Mouse (Mus musculus): ENCODE measurements around the gene Col6a3. TPM values are rescaled to one million over a fixed set of nuclear protein-coding genes. Genes with fewer than 3 reads are reported as not detected.

Gene Col6a3
- polyA plus RNA-seq, 1 experiment, result 18.2 TPM

GRCm38 (mm10) chr1:90801067-90801466, 42.7 kb downstream of the Col6a3 start:
- 57% methylated on average over 13 of the region's 13 CpGs for whole genome bisulfite sequencing
- DNase-seq (ENCODE audit: low read depth, low spot score), result no peak

DNA sequence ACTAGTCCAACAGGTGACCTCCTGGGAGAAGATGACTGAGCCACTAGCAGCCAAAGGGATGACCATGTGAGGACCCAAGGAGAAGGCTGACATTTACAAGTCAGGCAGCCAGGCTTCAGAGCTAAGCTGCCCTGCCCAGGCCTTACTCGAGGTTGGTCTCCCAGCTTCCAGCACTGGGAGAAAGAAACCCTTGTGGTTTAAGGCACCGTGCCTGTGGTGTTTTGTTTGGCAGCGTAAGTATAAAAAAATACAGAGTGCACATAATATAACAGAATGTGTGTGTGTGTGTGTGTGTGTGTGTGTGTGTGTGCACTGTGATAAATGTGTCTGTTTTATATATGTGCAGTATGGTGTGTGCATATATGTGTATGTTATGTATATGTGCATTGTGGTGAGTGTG, 43.3 kb downstream of the Col6a3 start:
- no peak for DNase-seq (ENCODE audit: low read depth, low spot score)
- WGBS, result 78% methylated on average over 3 of the region's 3 CpGs

GRCm38 (mm10) chr1:90797276-90797891, 46.4 kb downstream of the Col6a3 start:
- DNase-seq (ENCODE audit: low read depth, low spot score), result no peak
- WGBS, result 65% methylated on average over 6 of the region's 6 CpGs

GRCm38 (mm10) chr1:90793368-90793767, 50.4 kb downstream of the Col6a3 start:
- 88% methylated on average over 4 of the region's 4 CpGs for WGBS

DNA sequence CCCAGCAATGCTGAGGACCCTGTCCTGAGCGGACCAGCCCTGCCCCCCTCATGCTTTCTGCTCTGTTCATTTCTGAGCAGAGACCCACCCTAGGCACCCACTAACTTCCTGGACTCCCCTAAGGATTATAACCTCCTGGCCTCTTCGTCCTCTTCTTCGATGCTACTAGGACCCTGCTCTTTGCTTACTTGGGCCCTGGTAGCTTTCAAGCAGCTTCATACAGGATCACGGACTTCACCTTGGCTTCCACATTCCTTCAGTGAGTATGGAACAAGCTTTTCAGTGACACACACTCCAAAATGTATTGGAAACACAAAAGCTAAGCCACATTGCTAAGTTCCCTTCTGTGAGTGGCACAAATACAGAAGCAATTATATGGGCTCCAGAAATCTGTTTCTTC, 52.8 kb downstream of the Col6a3 start:
- DNase-seq (ENCODE audit: low read depth, low spot score), result no peak
- 93% methylated on average over 4 of the region's 4 CpGs for WGBS

More at GRCm38 (mm10) chr1:90793368-90793767, 50.4 kb downstream of the Col6a3 start:
- no peak for DNase-seq (ENCODE audit: low read depth, low spot score)

- WGBS, result 80% methylated on average over 6 of the region's 6 CpGs
- DNase-seq (ENCODE audit: low read depth, low spot score), result no peak
Observed at GRCm38 (mm10) chr1:90789506-90789905, 54.3 kb downstream of the Col6a3 start.

DNA sequence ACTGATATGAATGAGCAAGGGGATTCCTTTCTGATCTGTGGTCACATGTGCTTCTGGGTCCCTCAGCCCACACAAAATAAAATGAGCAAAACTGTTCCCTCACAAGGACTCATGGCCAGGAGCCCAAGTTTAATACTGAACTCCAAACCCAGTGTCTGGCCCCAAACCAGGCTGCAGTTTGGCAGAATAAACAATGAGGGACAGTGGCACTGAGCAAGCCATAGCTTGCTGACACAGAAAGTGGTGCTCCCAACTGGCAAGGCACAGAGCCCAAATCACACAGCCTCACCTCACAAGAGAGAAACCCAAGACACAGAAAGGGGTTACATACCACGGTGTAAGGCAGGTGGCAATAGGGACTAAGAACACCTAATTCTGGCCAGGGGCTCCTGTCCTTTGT, 63.3 kb downstream of the Col6a3 start:
- WGBS, result 76% methylated on average over 1 of the region's 1 CpGs
- DNase-seq (ENCODE audit: low read depth, low spot score), result no peak

DNA sequence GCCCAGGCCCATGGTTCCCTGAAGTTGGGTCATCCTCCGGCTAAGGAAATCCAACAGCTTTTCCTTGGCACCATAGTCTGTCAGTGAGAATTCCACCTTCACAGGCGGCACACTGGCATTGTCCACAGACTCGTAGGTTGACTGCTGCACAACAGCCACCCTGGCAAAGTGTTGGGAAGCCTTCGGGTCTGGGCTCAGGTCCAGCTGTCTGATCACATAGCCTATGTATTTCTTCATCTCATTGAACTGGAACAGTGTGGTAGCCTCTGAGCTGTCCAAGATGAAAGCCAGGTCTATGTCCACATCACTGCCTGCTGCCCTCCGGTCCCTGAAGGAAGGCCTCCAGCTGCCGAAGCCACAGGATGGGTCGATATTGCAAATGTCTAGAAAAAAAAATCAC, 64.7 kb downstream of the Col6a3 start:
- no peak for DNase-seq (ENCODE audit: low read depth, low spot score)
- 87% methylated on average over 7 of the region's 7 CpGs for WGBS

GRCm38 (mm10) chr1:90775477-90776241, 68.1 kb downstream of the Col6a3 start:
- WGBS, result 21% methylated on average over 10 of the region's 10 CpGs
- no peak for DNase-seq (ENCODE audit: low read depth, low spot score)

DNA sequence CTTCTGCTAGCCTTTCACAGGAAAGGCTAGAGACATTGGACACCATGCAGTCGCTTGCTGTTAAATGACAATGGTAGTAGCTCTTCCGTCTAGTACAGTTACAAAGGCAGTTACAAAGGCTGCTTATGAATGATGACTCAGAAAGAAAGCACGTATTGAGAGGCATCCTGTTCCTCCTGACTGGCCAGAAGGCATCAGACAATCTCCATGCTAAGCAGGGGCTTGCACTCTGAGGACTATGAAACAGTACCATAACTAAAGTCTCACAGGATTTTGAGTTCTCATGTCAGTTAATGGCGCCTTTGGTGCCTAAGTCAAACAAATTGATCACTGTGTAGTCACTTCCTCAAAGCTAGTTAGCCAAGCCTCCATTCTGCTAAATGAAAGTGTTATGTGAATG, 72.6 kb downstream of the Col6a3 start:
- no peak for DNase-seq (ENCODE audit: low read depth, low spot score)
- WGBS, result 68% methylated on average over 4 of the region's 4 CpGs

GRCm38 (mm10) chr1:90770027-90770426, 73.7 kb downstream of the Col6a3 start:
- 59% methylated on average over 7 of the region's 7 CpGs for WGBS
- no peak for DNase-seq (ENCODE audit: low read depth, low spot score)

DNA sequence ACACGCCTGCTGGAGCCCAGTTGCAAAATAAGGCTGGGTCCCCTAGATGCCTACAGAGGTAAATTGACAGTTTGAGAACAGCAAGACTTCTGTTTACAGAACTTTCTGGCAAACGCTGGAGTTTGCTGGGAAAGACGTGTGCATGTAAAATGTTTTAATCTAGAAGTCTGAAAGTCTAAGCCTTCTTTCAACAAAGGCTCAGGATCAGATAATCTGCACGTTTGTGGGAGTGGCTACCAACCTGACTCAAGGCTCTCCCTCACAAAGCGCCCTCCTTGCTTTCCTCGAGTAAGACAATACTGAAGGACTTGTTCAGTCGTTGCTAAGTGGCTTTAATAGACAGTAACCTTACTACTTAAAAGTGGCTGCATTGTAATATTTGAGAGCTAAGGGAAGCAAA, 74.5 kb downstream of the Col6a3 start:
- DNase-seq (ENCODE audit: low read depth, low spot score), result no peak
- WGBS, result 30% methylated on average over 7 of the region's 7 CpGs

GRCm38 (mm10) chr1:90758091-90758673, 85.6 kb downstream of the Col6a3 start:
- no peak for DNase-seq (ENCODE audit: low read depth, low spot score)
- WGBS, result 68% methylated on average over 4 of the region's 4 CpGs

- WGBS, result 46% methylated on average over 17 of the region's 17 CpGs
- DNase-seq (ENCODE audit: low read depth, low spot score), result no peak
Observed at GRCm38 (mm10) chr1:90753869-90754563, 89.8 kb downstream of the Col6a3 start.

- 57% methylated on average over 4 of the region's 4 CpGs for WGBS
- no peak for DNase-seq (ENCODE audit: low read depth, low spot score)
Observed at GRCm38 (mm10) chr1:90751221-90751620, 92.5 kb downstream of the Col6a3 start.

DNA sequence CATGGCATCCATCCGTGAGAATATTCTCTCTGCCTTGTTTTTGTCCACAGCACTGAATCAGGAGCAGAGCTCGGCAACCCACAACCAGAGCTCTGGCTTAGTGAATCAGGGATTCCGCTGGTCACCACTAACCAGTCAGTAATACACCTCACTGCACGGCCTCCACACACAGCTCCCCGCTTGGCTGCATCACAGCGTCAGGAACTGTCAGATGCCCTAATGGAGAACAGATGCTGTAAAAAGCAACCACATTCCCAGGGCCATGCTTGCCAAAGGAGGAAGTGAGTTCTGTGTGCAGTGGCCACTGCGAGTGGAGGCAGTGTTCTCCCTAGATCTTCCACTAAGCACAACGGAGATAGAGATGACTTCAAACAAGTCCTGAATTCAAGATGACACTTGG, 93.6 kb downstream of the Col6a3 start:
- DNase-seq (ENCODE audit: low read depth, low spot score), result no peak
- 63% methylated on average over 8 of the region's 8 CpGs for WGBS

GRCm38 (mm10) chr1:90748544-90748943, 95.2 kb downstream of the Col6a3 start:
- 60% methylated on average over 4 of the region's 4 CpGs for WGBS

GRCm38 (mm10) chr1:90743941-90744386, 99.8 kb downstream of the Col6a3 start:
- 8% methylated on average over 14 of the region's 14 CpGs for WGBS
- no peak for DNase-seq (ENCODE audit: low read depth, low spot score)

More at GRCm38 (mm10) chr1:90748544-90748943, 95.2 kb downstream of the Col6a3 start:
- no peak for DNase-seq (ENCODE audit: low read depth, low spot score)

DNA sequence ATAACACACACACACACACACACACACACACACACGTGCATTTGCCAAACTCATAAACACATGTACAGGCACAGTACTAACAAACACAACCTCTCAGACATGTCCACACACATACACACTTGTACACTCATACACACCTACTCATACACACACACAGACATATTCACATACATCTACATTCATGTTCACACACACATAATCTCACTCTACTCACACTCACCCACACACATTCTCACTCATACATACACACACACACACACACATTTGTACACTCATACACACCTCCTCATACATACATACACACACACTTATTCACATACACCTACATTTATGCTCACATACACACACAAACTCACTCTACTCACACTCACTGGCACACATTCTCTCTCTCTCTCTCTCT, 100.3 kb downstream of the Col6a3 start:
- 55% methylated on average over 1 of the region's 1 CpGs for WGBS
- no peak for DNase-seq (ENCODE audit: low read depth, low spot score)

- 82% methylated on average over 7 of the region's 7 CpGs for WGBS
- DNase-seq (ENCODE audit: low read depth, low spot score), result no peak
Observed at GRCm38 (mm10) chr1:90742641-90743040, 101.1 kb downstream of the Col6a3 start.
